Mouse (Mus musculus): ENCODE measurements around the gene Aup1. TPM values are rescaled to one million over a fixed set of nuclear protein-coding genes. Genes with fewer than 3 reads are reported as not detected.

Gene Aup1
- polyA plus RNA-seq, 1 experiment from 2014 or later, result 144 TPM

- Histone ChIP-seq H3K9me3 (ENCODE audit: low read depth, low read length) (no peaks in the 10 kb centered on the region), H3K27ac (ENCODE audit: low read depth) (no peak overlapping the region), H3K36me3 (ENCODE audit: insufficient read depth) (no peaks in the 10 kb centered on the region), H3K4me1 (ENCODE audit: insufficient read depth) (0 out of 2 replicates have a peak, but pooled peaks cover 5% of the 10 kb centered on the region), H3K27me3 (ENCODE audit: insufficient read depth, low read length) (no peaks in the 10 kb centered on the region), H3K4me2 (no peak overlapping the region), H3K4me3 (ENCODE audit: low read depth, low read length) (no peak overlapping the region), H3K9ac (no peak overlapping the region)
- no peak for ATAC-seq (ENCODE audit: insufficient read depth)
- no peak for DNase-seq
- WGBS, result 78% methylated on average over 6 of the region's 6 CpGs
- TF ChIP-seq CTCF (IDR thresholded peaks at IDR 0.05; ENCODE audit: low read depth), result no peak
Observed at GRCm38 (mm10) chr6:83011756-83012155, 42.6 kb upstream of the Aup1 start.

- TF ChIP-seq CTCF (IDR thresholded peaks at IDR 0.05; ENCODE audit: low read depth), result no peak
- Histone ChIP-seq H3K9ac (no peak overlapping the region), H3K9me3 (ENCODE audit: low read depth, low read length) (no peaks in the 10 kb centered on the region), H3K36me3 (ENCODE audit: insufficient read depth) (no peaks in the 10 kb centered on the region), H3K27ac (ENCODE audit: low read depth) (no peak overlapping the region; the same call in 1 of the 2 replicates), H3K4me2 (no peak overlapping the region), H3K4me3 (ENCODE audit: low read depth, low read length) (no peak overlapping the region), H3K4me1 (ENCODE audit: insufficient read depth) (0 out of 2 replicates have a peak, but pooled peaks cover 5% of the 10 kb centered on the region), H3K27me3 (ENCODE audit: insufficient read depth, low read length) (no peaks in the 10 kb centered on the region)
- DNase-seq (no peak), ATAC-seq (ENCODE audit: insufficient read depth) (no peak)
- WGBS, result 70% methylated on average over 5 of the region's 5 CpGs
Observed at GRCm38 (mm10) chr6:83013444-83013843, 40.9 kb upstream of the Aup1 start.

DNA sequence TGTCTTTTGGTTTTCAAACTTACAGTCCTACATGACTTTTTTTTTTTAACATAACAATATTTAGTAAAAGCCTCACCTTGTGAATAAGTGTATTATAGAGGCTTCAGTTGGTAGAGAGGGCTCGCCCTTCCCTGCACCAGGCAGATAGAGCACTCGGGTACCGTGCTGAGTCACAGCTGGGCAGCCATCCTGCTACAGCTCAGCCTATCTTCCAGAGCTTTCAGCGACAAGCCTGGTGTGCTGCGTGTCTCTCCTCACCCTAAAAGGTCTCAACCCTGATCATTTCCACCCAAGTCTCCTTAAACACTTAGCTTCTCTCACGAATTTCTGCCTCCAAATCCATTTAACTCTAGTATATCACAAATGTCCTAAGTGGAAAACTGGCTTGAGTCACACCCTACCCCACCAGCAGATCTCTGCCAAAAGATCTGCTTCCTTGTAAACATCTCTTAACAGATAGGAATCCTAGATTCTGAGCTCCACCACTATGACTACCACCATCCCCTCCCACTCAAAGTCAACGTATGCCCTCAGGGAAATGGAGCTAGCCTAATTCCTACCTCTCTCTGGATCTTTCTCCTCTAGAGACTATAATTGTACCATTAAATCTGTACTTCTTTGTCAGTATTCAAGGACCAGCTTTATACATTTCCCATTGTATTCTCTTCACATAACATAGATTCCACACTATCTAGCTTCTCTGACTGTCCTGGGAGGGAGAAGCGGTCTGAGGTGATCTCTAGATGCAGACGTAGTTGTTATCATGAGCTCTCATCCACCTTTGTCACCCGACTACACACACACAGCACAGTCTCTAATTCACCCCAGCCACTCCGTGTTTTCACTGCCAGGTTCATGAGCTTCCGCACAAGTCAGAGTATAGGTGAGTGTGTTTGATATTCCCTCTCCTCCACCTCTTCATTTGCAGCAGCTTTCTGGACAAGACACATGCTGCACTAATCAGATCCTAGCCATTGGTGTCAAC is 39.5 kb upstream of the Aup1 start:
- DNase-seq (no peak), ATAC-seq (ENCODE audit: insufficient read depth) (peak; percentile 69; the same call in 1 of the 2 replicates)
- no peaks in the 10 kb centered on the region for H3K9me3 ChIP-seq (ENCODE audit: low read depth, low read length)
- 0 out of 2 replicates have a peak, but pooled peaks cover 5% of the 10 kb centered on the region for H3K4me1 ChIP-seq (ENCODE audit: insufficient read depth)
- no peak overlapping the region for H3K4me3 ChIP-seq (ENCODE audit: low read depth, low read length)
- no peaks in the 10 kb centered on the region for H3K27me3 ChIP-seq (ENCODE audit: insufficient read depth, low read length)
- no peak for TF ChIP-seq CTCF (IDR thresholded peaks at IDR 0.05; ENCODE audit: low read depth)
- no peak overlapping the region for H3K4me2 ChIP-seq
- no peaks in the 10 kb centered on the region for H3K36me3 ChIP-seq (ENCODE audit: insufficient read depth)
- no peak overlapping the region for H3K9ac ChIP-seq
- WGBS, result 51% methylated on average over 12 of the region's 12 CpGs
- no peak overlapping the region; the same call in 1 of the 2 replicates for H3K27ac ChIP-seq (ENCODE audit: low read depth)

GRCm38 (mm10) chr6:83015749-83016148 is 38.6 kb upstream of the Aup1 start:
- H3K4me2 ChIP-seq, result no peak overlapping the region
- no peak for TF ChIP-seq CTCF (IDR thresholded peaks at IDR 0.05; ENCODE audit: low read depth)
- no peak overlapping the region for H3K9ac ChIP-seq
- no peaks in the 10 kb centered on the region for H3K27me3 ChIP-seq (ENCODE audit: insufficient read depth, low read length)
- H3K36me3 ChIP-seq (ENCODE audit: insufficient read depth), result no peaks in the 10 kb centered on the region
- DNase-seq (no peak), ATAC-seq (ENCODE audit: insufficient read depth) (no peak)
- WGBS, result 85% methylated on average over 2 of the region's 2 CpGs
- H3K4me3 ChIP-seq (ENCODE audit: low read depth, low read length), result no peak overlapping the region
- H3K4me1 ChIP-seq (ENCODE audit: insufficient read depth), result no peaks in the 10 kb centered on the region
- no peaks in the 10 kb centered on the region for H3K9me3 ChIP-seq (ENCODE audit: low read depth, low read length)
- no peak overlapping the region for H3K27ac ChIP-seq (ENCODE audit: low read depth)

- Histone ChIP-seq H3K9ac (no peak overlapping the region), H3K36me3 (ENCODE audit: insufficient read depth) (no peaks in the 10 kb centered on the region), H3K4me2 (no peak overlapping the region), H3K4me3 (ENCODE audit: low read depth, low read length) (no peak overlapping the region), H3K27ac (ENCODE audit: low read depth) (no peak overlapping the region), H3K9me3 (ENCODE audit: low read depth, low read length) (no peaks in the 10 kb centered on the region), H3K27me3 (ENCODE audit: insufficient read depth, low read length) (no peaks in the 10 kb centered on the region), H3K4me1 (ENCODE audit: insufficient read depth) (no peaks in the 10 kb centered on the region)
- 24% methylated on average over 3 of the region's 3 CpGs for WGBS
- DNase-seq (no peak), ATAC-seq (ENCODE audit: insufficient read depth) (no peak)
- TF ChIP-seq CTCF (IDR thresholded peaks at IDR 0.05; ENCODE audit: low read depth), result no peak
Observed at GRCm38 (mm10) chr6:83017190-83017589, 37.1 kb upstream of the Aup1 start.

GRCm38 (mm10) chr6:83019044-83019443 is 35.3 kb upstream of the Aup1 start:
- ATAC-seq (ENCODE audit: insufficient read depth), result no peak
- Histone ChIP-seq H3K36me3 (ENCODE audit: insufficient read depth) (no peaks in the 10 kb centered on the region), H3K27ac (ENCODE audit: low read depth) (no peak overlapping the region), H3K4me2 (no peak overlapping the region), H3K4me3 (ENCODE audit: low read depth, low read length) (no peak overlapping the region), H3K9ac (no peak overlapping the region), H3K27me3 (ENCODE audit: insufficient read depth, low read length) (no peaks in the 10 kb centered on the region), H3K4me1 (ENCODE audit: insufficient read depth) (no peaks in the 10 kb centered on the region), H3K9me3 (ENCODE audit: low read depth, low read length) (no peaks in the 10 kb centered on the region)
- DNase-seq, result no peak
- 65% methylated on average over 3 of the region's 3 CpGs for WGBS
- TF ChIP-seq CTCF (IDR thresholded peaks at IDR 0.05; ENCODE audit: low read depth), result no peak

GRCm38 (mm10) chr6:83020121-83020520 is 34.2 kb upstream of the Aup1 start:
- Histone ChIP-seq H3K4me2 (no peak overlapping the region), H3K4me3 (ENCODE audit: low read depth, low read length) (no peak overlapping the region), H3K9ac (no peak overlapping the region), H3K27me3 (ENCODE audit: insufficient read depth, low read length) (no peaks in the 10 kb centered on the region), H3K27ac (ENCODE audit: low read depth) (no peak overlapping the region), H3K9me3 (ENCODE audit: low read depth, low read length) (no peaks in the 10 kb centered on the region), H3K4me1 (ENCODE audit: insufficient read depth) (no peaks in the 10 kb centered on the region), H3K36me3 (ENCODE audit: insufficient read depth) (no peaks in the 10 kb centered on the region)
- ATAC-seq (ENCODE audit: insufficient read depth) (no peak), DNase-seq (no peak)
- 80% methylated on average over 6 of the region's 6 CpGs for WGBS
- TF ChIP-seq CTCF (IDR thresholded peaks at IDR 0.05; ENCODE audit: low read depth), result no peak

Data from lung, embryonic 14.5 days (tissue).